Mouse (Mus musculus): ENCODE measurements around the gene Hdac2. TPM values are rescaled to one million over a fixed set of nuclear protein-coding genes. Genes with fewer than 3 reads are reported as not detected.

The Hdac2 gene
- 217 and 249 TPM in 2 replicates for polyA plus RNA-seq (2012; rRNA removed)

DNA sequence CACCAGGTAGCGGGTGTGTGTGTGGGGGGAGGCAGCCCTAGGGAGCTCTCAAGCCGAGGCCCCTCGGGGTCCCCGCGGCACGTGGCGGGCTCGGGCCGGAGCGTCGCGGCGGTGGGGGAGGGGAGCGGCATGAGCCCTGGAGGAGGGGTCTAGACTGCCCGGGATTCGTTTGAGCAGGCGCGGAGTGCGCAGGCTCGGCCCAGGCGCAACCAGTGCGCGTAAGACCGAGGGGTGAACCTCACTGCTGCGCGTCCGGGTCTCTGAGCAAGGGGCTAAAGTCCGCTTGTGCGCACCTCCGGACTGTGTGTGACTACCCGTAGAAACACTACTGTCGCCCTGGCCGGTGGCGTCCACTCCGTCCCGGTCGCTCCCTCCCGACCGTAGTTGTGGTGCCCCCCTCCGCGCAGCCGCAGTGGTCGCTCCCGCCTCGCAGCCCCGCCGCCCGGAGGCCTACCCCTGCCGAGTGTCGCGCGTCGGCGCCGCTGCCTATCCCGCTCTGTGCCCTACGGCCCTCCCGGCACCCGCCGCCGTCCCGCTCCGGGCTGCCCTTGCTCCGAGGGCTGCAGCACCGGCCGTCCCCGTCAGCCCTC is at the start of gene Hdac2:
Gene Hdac2 (plus strand): TSS at position 459 of the 590 bp plus-strand sequence.

Other genes starting within 250 kb of the Hdac2 start
- gene Marcks, start 164.4 kb downstream of the Hdac2 start, polyA plus RNA-seq (2012; rRNA removed), result 292 and 306 TPM in 2 replicates

Data from central nervous system, embryonic 14 days (tissue).